Mouse (Mus musculus) intestine, embryonic 15.5 days (tissue): ENCODE measurements around the gene Col20a1. TPM values are rescaled to one million over a fixed set of nuclear protein-coding genes. Genes with fewer than 3 reads are reported as not detected.

Experiments
- ATAC-seq: fragments of 200-750 bp; cut with Nextera tagmentation; 2 replicates; pipeline ENCODE4 v1.8.0; 2017; ENCODE audit warnings: moderate TSS enrichment, moderate library complexity
- H3K27ac ChIP-seq: fragments of 300-500 bp; sonication (generic); 2 replicates; pipeline ENCODE4 v1.5.1; 2015; ENCODE audit warnings: mild to moderate bottlenecking, inconsistent platforms
- H3K27me3 ChIP-seq: fragments of 300-500 bp; sonication (generic); replicated peaks from 2 replicates; pipeline ENCODE4 v1.6.1; 2015; ENCODE audit warnings: inconsistent platforms
- H3K36me3 ChIP-seq: fragments of 300-500 bp; sonication (generic); 2 replicates; pipeline ENCODE4 v1.6.1; 2015; ENCODE audit warnings: inconsistent platforms
- H3K4me1 ChIP-seq: fragments of 300-500 bp; sonication (generic); replicated peaks from 2 replicates; pipeline ENCODE4 v1.6.1; 2015; ENCODE audit warnings: inconsistent platforms
- H3K4me2 ChIP-seq: fragments of 300-500 bp; sonication (generic); replicated peaks from 2 replicates; pipeline ENCODE4 v1.6.1; 2015; ENCODE audit warnings: mild to moderate bottlenecking, inconsistent platforms
- H3K4me3 ChIP-seq: fragments of 300-500 bp; sonication (generic); replicated peaks from 2 replicates; pipeline ENCODE4 v1.5.1; 2015; ENCODE audit warnings: inconsistent platforms
- H3K9ac ChIP-seq: fragments of 300-500 bp; sonication (generic); 2 replicates; pipeline ENCODE4 v1.6.1; 2015; ENCODE audit warnings: inconsistent platforms
- H3K9me3 ChIP-seq: fragments of 300-500 bp; sonication (generic); 2 replicates; pipeline ENCODE4 v1.6.1; 2016; ENCODE audit warnings: inconsistent platforms
- WGBS: fragments of 180-500 bp; shearing (Covaris S2); methylation state at CpG from one replicate; pipeline ENCODE4 v1.1.7; 2015; 5-methylcytosine and 5-hydroxymethylcytosine counted together
- polyA plus RNA-seq: library from polyadenylated mRNA; unstranded; fragments of >200 nt; fragmentation: Nextera tagmentation; extraction: Ambion mirVana; gene quantifications from 2 replicates; pipeline ENCODE4 v1.2.1, GENCODE M21; 2015

Gene Col20a1
- polyA plus RNA-seq: 0.39 and 0.52 TPM in 2 replicates

DNA sequence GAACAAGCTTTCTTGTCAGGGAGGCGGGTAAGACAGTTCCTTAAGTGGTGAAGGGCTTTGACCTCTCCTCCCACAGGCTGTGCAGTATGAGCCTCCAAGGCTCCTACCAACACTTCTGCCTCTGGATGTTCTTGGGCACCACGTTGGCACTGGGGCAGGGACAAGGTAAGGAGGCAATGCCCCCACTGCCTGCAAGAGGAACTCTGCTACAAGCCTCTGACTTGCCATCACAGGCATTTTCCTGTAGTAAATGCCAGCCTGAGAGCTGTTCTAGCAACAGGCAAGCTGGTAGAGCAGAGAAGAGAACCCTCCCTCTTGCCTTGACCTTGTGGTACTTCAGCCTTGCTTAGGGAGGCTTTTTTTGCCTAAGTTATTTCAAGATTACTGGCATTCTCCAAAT, at the start of gene Col20a1:
Gene Col20a1, plus strand, starts transcription at position 87 of the 400 bp plus-strand sequence.
- peaks cover 7% of the 10 kb centered on the region for H3K36me3 ChIP-seq
- no peak within 1 kb of the TSS for H3K27ac ChIP-seq
- no peak within 1 kb of the TSS for H3K4me3 ChIP-seq
- H3K4me1 ChIP-seq: no peaks in the 10 kb centered on the region
- 61% methylated on average over 2 of the region's 2 CpGs for WGBS
- H3K9me3 ChIP-seq: no peaks in the 10 kb centered on the region
- H3K27me3 ChIP-seq: no peaks in the 10 kb centered on the region
- no peak within 1 kb of the TSS for H3K9ac ChIP-seq
- H3K4me2 ChIP-seq: no peak within 1 kb of the TSS
- ATAC-seq: no peak

DNA sequence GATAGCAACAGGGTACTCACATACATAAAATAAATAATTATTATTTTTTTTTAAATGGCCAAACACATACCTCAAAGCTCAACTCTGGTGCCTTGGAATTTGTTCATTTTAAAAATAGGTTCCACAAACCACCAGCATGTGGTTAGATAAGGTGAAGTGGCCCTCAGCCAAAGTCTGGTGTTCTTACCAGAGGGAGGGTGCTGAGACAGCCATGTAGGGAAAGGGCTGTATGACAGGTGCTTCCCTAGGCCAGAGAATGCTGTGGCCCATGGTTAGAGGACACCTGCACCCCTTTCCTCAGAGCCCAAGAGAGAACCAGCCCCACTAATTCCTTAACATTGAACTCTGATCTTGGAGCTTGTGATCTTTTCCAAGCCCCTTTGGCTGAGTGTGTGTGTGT, 46.1 kb upstream of the Col20a1 start:
- Histone ChIP-seq H3K9ac (no peak overlapping the region), H3K27me3 (no peaks in the 10 kb centered on the region), H3K4me2 (no peak overlapping the region), H3K4me3 (no peak overlapping the region), H3K27ac (no peak overlapping the region), H3K9me3 (no peaks in the 10 kb centered on the region), H3K4me1 (no peaks in the 10 kb centered on the region), H3K36me3 (no peaks in the 10 kb centered on the region)
- no peak for ATAC-seq

DNA sequence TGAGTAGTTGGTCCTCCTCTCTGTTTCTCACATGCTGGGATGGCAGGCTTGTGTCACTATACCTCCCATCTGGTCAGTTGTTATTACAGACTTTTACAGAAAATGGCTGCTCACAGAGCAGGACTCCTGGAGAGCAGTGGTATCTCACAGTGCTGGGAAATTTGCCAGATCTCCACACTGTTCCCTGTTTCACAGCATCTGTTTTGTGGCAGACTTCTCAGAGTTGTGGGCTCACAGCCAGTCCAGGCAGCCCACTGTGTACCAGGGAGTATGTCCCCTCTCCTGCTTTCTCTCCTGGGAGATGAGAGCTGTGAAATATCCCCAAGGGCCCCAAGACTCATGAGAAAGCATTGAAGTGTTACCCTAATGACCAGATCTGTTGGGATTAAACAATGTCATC, 44.5 kb upstream of the Col20a1 start:
- Histone ChIP-seq H3K27me3 (no peaks in the 10 kb centered on the region), H3K4me1 (no peaks in the 10 kb centered on the region), H3K27ac (no peak overlapping the region), H3K36me3 (no peaks in the 10 kb centered on the region), H3K9ac (no peak overlapping the region), H3K4me2 (no peak overlapping the region), H3K9me3 (no peaks in the 10 kb centered on the region), H3K4me3 (no peak overlapping the region)
- no peak for ATAC-seq

DNA sequence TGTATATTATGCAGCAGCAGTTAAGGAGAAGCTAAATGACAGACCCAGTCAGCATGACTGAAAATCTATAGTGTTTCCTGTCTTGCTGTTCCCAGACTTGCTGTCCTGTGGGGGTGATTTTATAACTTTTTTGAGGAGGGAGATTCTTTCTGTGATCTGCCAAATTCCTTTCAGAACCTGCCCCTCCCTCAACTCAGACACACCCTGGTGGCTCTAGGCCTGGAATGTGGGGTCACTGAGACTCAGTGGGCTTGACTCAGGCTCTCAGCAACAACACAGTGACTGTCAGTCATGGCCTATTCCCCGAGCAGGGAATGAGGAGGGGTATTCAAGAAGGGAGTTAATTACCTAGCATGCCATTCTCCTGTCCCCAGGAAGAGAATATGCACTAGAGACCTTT, 36.4 kb upstream of the Col20a1 start:
- H3K4me2 ChIP-seq: no peak overlapping the region
- no peaks in the 10 kb centered on the region for H3K36me3 ChIP-seq
- H3K9ac ChIP-seq: no peak overlapping the region
- ATAC-seq: no peak
- no peaks in the 10 kb centered on the region for H3K9me3 ChIP-seq
- no peak overlapping the region for H3K4me3 ChIP-seq
- H3K27ac ChIP-seq: no peak overlapping the region
- no peaks in the 10 kb centered on the region for H3K27me3 ChIP-seq
- 26% methylated on average over 1 of the region's 1 CpGs for WGBS
- H3K4me1 ChIP-seq: peaks cover 12% of the 10 kb centered on the region

DNA sequence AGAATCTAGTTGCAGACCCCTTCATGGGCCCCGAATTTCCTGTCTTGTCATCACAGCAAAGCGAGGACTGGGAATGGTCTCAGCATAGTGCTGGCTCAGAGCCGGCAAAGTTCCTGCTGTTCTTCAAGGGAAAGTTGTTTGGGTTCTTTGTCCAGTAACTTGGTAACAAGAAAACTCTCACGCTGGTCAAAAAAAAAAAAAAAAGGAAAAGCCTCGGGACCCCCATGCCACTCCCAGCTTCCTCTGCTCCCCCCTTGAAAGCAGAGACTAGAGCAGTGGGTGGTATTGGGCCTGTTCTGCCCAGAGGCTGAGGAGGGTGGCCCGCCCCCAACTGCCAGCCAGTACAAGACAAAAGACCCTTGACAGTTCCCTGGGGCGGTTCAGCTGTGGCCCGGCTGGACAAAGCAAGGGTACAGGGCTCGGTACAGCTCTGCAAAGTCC, 33.6 kb upstream of the Col20a1 start:
- H3K27ac ChIP-seq: peak overlapping the region; percentile 49; the same call in 1 of the 2 replicates
- H3K4me1 ChIP-seq: peaks cover 16% of the 10 kb centered on the region
- 23% methylated on average over 9 of the region's 9 CpGs for WGBS
- H3K9ac ChIP-seq: no peak overlapping the region
- no peaks in the 10 kb centered on the region for H3K9me3 ChIP-seq
- H3K27me3 ChIP-seq: no peaks in the 10 kb centered on the region; the same call in 1 of the 2 replicates
- peak overlapping the region; percentile 91 for H3K4me2 ChIP-seq
- no peaks in the 10 kb centered on the region for H3K36me3 ChIP-seq
- ATAC-seq: 0 out of 2 replicates have a peak, but pooled peaks have one; percentile 29
- H3K4me3 ChIP-seq: peak overlapping the region; percentile 59

DNA sequence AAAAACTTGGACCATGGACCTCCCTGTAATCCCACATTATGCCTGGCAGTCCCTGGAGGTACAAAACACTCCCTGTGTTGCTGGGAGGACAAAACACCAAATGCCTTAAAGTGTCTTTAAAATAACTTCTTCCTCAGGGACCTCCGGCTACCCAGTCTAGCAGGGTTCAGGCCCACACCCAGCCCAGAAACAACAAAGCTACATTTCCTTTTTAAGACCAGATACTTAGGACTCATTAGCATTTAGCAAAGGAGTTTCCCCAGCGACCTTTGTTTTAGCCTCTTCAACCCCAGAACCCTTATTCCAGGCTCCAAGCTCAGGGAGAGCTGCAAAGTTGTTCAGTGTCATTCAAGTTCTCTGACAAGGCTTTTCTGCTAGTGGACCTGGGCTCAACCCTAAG, 32.7 kb upstream of the Col20a1 start:
- no peaks in the 10 kb centered on the region for H3K36me3 ChIP-seq
- H3K4me3 ChIP-seq: peak overlapping the region; percentile 59
- H3K4me2 ChIP-seq: peak overlapping the region; percentile 91
- H3K9me3 ChIP-seq: no peaks in the 10 kb centered on the region
- no peak for ATAC-seq
- H3K27me3 ChIP-seq: no peaks in the 10 kb centered on the region; the same call in 1 of the 2 replicates
- H3K9ac ChIP-seq: peak overlapping the region; percentile 56; the same call in 1 of the 2 replicates
- peak overlapping the region; percentile 79; the same call in 1 of the 2 replicates for H3K27ac ChIP-seq
- 39% methylated on average over 2 of the region's 2 CpGs for WGBS
- H3K4me1 ChIP-seq: peaks cover 16% of the 10 kb centered on the region

DNA sequence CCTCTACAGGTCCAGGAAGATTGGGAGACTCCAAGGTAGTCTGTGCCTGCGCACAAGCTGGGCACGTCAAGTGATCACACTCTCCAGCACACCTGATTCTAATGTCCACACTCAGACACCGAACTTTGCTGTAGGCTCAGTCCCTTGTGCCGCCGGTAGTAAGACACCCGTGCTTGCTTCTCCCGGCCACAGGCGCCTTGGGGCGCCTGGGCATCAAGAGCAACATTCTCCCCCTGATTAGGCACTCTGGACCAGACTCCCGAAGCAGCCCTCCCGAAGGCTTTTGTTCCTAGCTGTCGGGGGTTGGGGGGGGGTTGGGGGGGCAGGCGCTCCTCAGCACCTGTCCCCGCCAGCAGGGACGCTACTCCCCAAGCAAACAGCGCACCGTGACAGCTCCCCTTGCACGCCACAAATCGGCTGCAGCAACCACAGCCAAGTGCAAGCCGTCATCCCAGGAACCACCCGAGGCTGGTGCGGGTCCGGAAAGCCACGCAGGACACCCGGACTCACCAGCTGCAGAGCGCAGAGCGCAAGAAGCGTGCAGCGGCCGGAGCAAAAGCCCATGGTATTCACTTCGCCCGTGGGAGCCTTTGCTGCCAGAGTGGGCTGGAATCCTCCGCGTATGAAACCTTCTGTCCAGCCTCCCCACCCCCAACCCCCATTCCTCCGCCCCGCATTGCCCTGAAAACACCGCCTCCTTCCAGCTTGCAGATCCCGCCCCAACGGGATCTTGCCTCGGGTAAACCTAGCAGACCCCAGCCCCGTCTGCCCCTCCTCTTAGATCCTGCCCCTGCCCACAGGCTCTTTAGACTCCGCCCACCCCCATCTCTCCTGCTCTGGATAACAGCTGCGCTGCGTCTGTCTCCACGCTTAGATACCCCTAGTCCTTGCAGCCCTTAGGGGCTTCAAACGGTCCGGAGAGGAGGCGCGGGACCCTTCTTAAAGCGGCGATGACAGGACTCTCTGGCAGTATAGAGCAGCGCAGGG, 32.0 kb upstream of the Col20a1 start, which contains the start of gene Nkain4:
Gene Nkain4, minus strand, starts transcription at position 639 of the 987 bp plus-strand sequence.
- H3K4me3 ChIP-seq: peak within 1 kb of the TSS; percentile 59
- 1% methylated on average over 52 of the region's 52 CpGs for WGBS
- peaks cover 16% of the 10 kb centered on the region for H3K4me1 ChIP-seq
- H3K36me3 ChIP-seq: no peaks in the 10 kb centered on the region
- peak within 1 kb of the TSS; percentile 56 for H3K9ac ChIP-seq
- peak within 1 kb of the TSS; percentile 79 for H3K27ac ChIP-seq
- H3K27me3 ChIP-seq: no peaks in the 10 kb centered on the region; the same call in 1 of the 2 replicates
- H3K4me2 ChIP-seq: peak within 1 kb of the TSS; percentile 91
- ATAC-seq: peak; percentile 91
- H3K9me3 ChIP-seq: no peaks in the 10 kb centered on the region

DNA sequence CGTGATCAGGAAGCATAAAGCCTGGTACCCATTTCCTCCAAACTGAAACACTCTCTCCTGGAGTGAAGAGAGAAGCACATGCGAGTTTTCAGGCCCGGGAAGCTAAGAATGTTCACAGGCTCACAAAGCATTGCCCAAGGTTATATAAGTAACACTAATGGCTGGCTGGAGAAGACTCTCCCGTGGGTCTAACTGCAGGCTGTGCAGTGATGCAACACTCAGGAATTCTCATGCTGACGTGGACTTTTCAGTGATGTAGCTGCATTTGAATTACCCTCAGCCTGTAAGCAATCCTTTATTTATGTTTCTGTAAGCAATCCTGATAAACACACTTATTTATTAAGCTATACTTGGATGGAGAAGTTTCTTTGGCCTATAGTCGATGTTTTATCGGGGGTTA, 26.7 kb upstream of the Col20a1 start:
- Histone ChIP-seq H3K4me3 (no peak overlapping the region), H3K27ac (0 out of 2 replicates have a peak overlapping the region, but pooled peaks have one; percentile 3), H3K4me2 (no peak overlapping the region), H3K27me3 (no peaks in the 10 kb centered on the region; the same call in 1 of the 2 replicates), H3K4me1 (peaks cover 19% of the 10 kb centered on the region), H3K36me3 (no peaks in the 10 kb centered on the region), H3K9ac (no peak overlapping the region), H3K9me3 (no peaks in the 10 kb centered on the region)
- WGBS: 66% methylated on average over 7 of the region's 7 CpGs
- ATAC-seq: no peak

DNA sequence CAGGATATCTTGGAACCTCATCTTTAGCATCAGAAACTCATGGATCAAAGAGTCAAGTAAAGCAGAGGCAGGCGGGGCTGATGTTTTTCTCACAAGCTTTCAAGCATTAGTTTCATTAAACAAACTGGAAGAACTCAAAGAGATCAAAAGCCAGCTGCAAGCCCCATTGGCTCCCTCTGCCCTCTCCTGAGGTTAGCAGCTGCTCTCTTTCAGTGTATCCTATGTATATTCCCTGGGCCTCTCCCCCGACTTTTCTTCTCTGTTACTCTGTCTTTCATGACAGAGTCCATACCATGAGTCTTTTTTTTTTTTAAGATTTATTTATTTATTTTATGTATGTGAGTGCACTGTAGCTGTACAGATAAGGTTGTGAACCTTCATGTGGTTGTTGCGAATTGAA, 26.1 kb upstream of the Col20a1 start:
- Histone ChIP-seq H3K9ac (no peak overlapping the region), H3K27ac (no peak overlapping the region), H3K4me2 (no peak overlapping the region), H3K4me1 (peaks cover 14% of the 10 kb centered on the region), H3K9me3 (no peaks in the 10 kb centered on the region), H3K36me3 (no peaks in the 10 kb centered on the region), H3K4me3 (no peak overlapping the region), H3K27me3 (no peaks in the 10 kb centered on the region; the same call in 1 of the 2 replicates)
- ATAC-seq: no peak
- WGBS: 52% methylated on average over 3 of the region's 3 CpGs

DNA sequence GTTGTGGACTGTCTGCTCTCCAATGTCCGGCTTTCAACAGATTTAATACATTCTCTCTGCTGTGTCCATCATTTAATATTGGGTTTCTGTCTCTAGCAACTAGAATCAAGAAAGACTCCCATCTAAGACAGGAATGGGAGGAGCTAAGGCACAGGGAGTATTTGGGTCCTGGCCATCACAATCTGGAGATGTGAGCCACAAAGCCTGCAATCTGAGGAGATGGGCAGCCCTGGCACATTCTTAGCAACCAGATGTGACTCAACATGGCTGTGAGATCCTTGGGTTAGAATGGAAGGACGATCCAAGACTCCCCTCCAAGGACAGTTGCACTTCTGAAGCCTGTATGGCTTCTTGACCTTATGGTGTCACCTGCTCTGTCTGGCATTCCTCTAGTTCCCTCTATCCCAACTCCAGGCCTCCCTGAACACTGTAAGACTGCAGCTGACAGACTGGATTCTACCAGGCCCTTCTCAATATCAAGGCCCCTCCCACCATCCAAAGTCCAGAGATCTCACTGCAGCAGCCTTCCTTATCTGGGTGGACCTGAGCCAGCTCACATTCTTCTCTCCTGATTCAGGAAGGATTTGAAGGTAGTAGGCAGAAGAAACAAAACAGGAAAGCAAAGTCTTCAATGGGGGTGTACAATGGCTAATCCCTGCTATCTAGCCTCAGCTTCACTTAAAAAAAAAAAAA, 23.6 kb upstream of the Col20a1 start:
- ATAC-seq: peak; percentile 89
- Histone ChIP-seq H3K4me1 (peaks cover 18% of the 10 kb centered on the region), H3K9ac (no peak overlapping the region), H3K4me3 (no peak overlapping the region), H3K4me2 (peak overlapping the region; percentile 24; the same call in 1 of the 2 replicates), H3K9me3 (no peaks in the 10 kb centered on the region), H3K36me3 (no peaks in the 10 kb centered on the region), H3K27ac (peak overlapping the region; percentile 77), H3K27me3 (no peaks in the 10 kb centered on the region)
- 57% methylated on average over 2 of the region's 2 CpGs for WGBS

DNA sequence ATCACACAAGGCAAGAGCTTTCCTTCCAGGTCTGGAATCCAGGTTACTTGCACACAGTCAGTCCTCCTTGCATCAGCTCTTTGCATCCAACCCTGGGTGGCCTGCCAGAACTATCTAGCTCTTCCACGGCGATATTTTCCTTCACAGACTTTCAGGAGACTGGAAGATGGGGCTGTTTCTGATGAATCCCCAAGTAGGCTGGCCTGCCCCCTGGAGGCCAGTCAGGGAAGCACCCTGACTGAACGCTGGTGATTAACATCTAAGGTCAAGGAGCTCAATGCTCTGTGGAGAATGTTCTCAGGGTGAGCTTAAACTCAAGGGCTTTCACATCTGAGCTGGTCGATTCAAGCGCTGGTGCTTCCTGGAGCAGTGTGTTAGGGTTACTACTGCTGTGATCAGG, 22.4 kb upstream of the Col20a1 start:
- Histone ChIP-seq H3K27ac (peak overlapping the region; percentile 77), H3K9ac (no peak overlapping the region), H3K36me3 (no peaks in the 10 kb centered on the region), H3K4me2 (no peak overlapping the region; the same call in 1 of the 2 replicates), H3K9me3 (no peaks in the 10 kb centered on the region), H3K4me3 (no peak overlapping the region), H3K27me3 (no peaks in the 10 kb centered on the region), H3K4me1 (peaks cover 20% of the 10 kb centered on the region)
- ATAC-seq: no peak
- WGBS: 4% methylated on average over 5 of the region's 5 CpGs
